8 mouse cellular contexts compared by ENCODE assay signal in the genomic region with DNA sequence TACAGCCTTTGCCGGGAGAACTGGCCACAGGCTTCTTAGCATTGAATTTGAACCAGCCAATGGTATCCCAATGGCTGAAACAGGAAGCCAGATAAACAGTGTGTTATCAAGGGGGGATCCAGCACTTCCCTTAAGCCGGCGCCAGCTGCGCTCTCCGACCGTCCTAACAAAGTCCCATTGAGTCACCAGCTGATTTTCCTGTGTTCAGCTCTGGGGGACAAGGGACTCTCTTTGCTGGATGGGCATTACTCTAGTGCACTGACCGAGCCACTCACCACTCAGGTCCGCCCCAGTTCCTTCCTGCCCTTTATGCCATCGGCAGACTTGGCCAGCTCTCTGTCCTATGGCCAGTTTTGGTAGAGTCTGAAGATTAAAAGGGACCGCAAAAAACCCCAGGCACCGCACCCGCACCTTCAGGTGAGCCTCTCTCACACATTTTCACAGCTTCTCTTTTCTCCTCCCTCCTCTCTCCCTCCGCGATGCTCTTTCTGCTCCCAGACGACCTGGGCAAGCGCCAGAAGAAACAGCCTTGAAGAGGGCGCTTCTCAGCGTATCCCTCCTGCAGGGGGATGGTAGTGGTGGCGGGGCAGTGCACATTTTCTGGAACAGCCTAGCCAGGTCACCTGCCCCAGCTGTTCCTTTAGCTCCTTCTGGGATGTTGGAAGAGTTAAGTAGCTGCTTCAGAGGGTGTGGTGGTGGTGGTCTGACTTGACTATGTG. TPM values are rescaled to one million over a fixed set of nuclear protein-coding genes. Genes with fewer than 3 reads are reported as not detected.
DNase-seq lines count a peak whose midpoint lies in the region; ATAC-seq and TF ChIP-seq lines count a peak whose summit lies in the region.

No protein-coding gene starts in this region.

- H3K4me2 ChIP-seq in hindbrain, embryonic 11.5 days (replicated peaks; ENCODE audit: low read depth, low read length) = peak overlapping the region; percentile 98
- H3K4me2 ChIP-seq in midbrain, embryonic 15.5 days = peak overlapping the region; percentile 100

- WGBS in forebrain, embryonic 10.5 days = under 1% methylated on average over 19 of the region's 19 CpGs
- WGBS in hindbrain, embryonic 11.5 days = under 1% methylated on average over 19 of the region's 19 CpGs
- WGBS in liver, adult 2 months = 6% methylated on average over 19 of the region's 19 CpGs
- WGBS in midbrain, embryonic 15.5 days = 0% methylated on average over 19 of the region's 19 CpGs

- TF ChIP-seq POLR2A in liver, adult 2 months (IDR thresholded peaks at IDR 0.05; ENCODE audit: extremely low read depth, insufficient read depth, low read length) = no peak

- ATAC-seq in hindbrain, embryonic 11.5 days (ENCODE audit: low FRiP score) = 0 out of 2 replicates have a peak, but pooled peaks have one; percentile 17
- ATAC-seq in midbrain, embryonic 15.5 days (replicated peaks) = peak; percentile 23; the same call in 1 of the 2 replicates

- peak; percentile 67 for DNase-seq in 3134 (ENCODE audit: extremely low read depth, insufficient read length, low spot score)
- DNase-seq in ES-E14 (ENCODE audit: low read depth, low spot score) = no peak
- DNase-seq in forebrain, embryonic 10.5 days (ENCODE audit: extremely low spot score, low spot score) = peak; percentile 54
- peak; percentile 67 for DNase-seq in hindbrain, embryonic 11.5 days (ENCODE audit: low spot score)
- DNase-seq in liver, adult 2 months (ENCODE audit: extremely low read depth, low read depth, low spot score) = no peak
- no peak for DNase-seq in layer of hippocampus, adult 9-10 months (ENCODE audit: low spot score)
- no peak for DNase-seq in natural killer cell, adult 2 months (ENCODE audit: low spot score in 2 of 2)

- no peak for TF ChIP-seq CTCF in liver, adult 2 months (IDR thresholded peaks at IDR 0.05; ENCODE audit: low read depth, low read length)

- H3K4me1 ChIP-seq in ES-E14 (ENCODE audit: control insufficient read depth in 2 of 2, insufficient read depth in 2 of 2, low read length in 2 of 2, poor library complexity in 1 of 2) = peaks cover 3 to 6% of the 10 kb centered on the region in 2 experiments; a peak in 2 of 4 replicates
- H3K4me1 ChIP-seq in forebrain, embryonic 10.5 days = peaks cover 60% of the 10 kb centered on the region
- peaks cover 6% of the 10 kb centered on the region; the same call in 1 of the 2 replicates for H3K4me1 ChIP-seq in hindbrain, embryonic 11.5 days (replicated peaks; ENCODE audit: control insufficient read depth, insufficient read depth, low read length)
- H3K4me1 ChIP-seq in liver, adult 2 months (ENCODE audit: control insufficient read depth, insufficient read depth, low read length) = no peaks in the 10 kb centered on the region
- H3K4me1 ChIP-seq in midbrain, embryonic 15.5 days = peaks cover 21% of the 10 kb centered on the region

- no peaks in the 10 kb centered on the region for H3K36me3 ChIP-seq in ES-E14 (ENCODE audit: control insufficient read depth, insufficient read depth, low read length, poor library complexity, severe bottlenecking)
- no peaks in the 10 kb centered on the region; the same call in 1 of the 2 replicates for H3K36me3 ChIP-seq in forebrain, embryonic 10.5 days (replicated peaks)
- H3K36me3 ChIP-seq in hindbrain, embryonic 11.5 days (ENCODE audit: control insufficient read depth, insufficient read depth, low read length) = no peaks in the 10 kb centered on the region
- no peaks in the 10 kb centered on the region for H3K36me3 ChIP-seq in liver, adult 2 months (ENCODE audit: control insufficient read depth, insufficient read depth, low read length)
- no peaks in the 10 kb centered on the region for H3K36me3 ChIP-seq in midbrain, embryonic 15.5 days (replicated peaks)

- no peak overlapping the region for H3K27ac ChIP-seq in ES-E14 (ENCODE audit: insufficient read depth, low read depth, low read length, poor library complexity, severe bottlenecking)
- peak overlapping the region; percentile 92 for H3K27ac ChIP-seq in forebrain, embryonic 10.5 days
- H3K27ac ChIP-seq in hindbrain, embryonic 11.5 days (ENCODE audit: low read depth, low read length) = peak overlapping the region; percentile 81
- peak overlapping the region; percentile 53 for H3K27ac ChIP-seq in liver, adult 2 months (replicated peaks; ENCODE audit: insufficient read depth, low read depth, low read length)
- H3K27ac ChIP-seq in midbrain, embryonic 15.5 days = peak overlapping the region; percentile 49

- in situ Hi-C loops in ES-E14 (cut with MboI; ENCODE audit: low sequenced_read_pairs in 2 of 2, unreplicated experiment in 2 of 2) = no loop called here

- H3K9ac ChIP-seq in ES-E14 (ENCODE audit: insufficient read depth, low read depth, low read length, poor library complexity, severe bottlenecking) = peak overlapping the region; percentile 51
- H3K9ac ChIP-seq in hindbrain, embryonic 11.5 days (ENCODE audit: low read depth, low read length) = peak overlapping the region; percentile 77
- peak overlapping the region; percentile 12 for H3K9ac ChIP-seq in liver, adult 2 months (ENCODE audit: low read depth, low read length)
- peak overlapping the region; percentile 31 for H3K9ac ChIP-seq in midbrain, embryonic 15.5 days

- no peaks in the 10 kb centered on the region for H3K9me3 ChIP-seq in ES-E14 (ENCODE audit: control insufficient read depth, insufficient read depth, low read depth, low read length)
- no peaks in the 10 kb centered on the region for H3K9me3 ChIP-seq in forebrain, embryonic 10.5 days
- H3K9me3 ChIP-seq in hindbrain, embryonic 11.5 days (ENCODE audit: control insufficient read depth, low read length) = no peaks in the 10 kb centered on the region
- H3K9me3 ChIP-seq in midbrain, embryonic 15.5 days = no peaks in the 10 kb centered on the region

- no peaks in the 10 kb centered on the region for H3K79me2 ChIP-seq in liver, adult 2 months (ENCODE audit: control insufficient read depth, insufficient read depth, low read length)

- H3K27me3 ChIP-seq in forebrain, embryonic 10.5 days (ENCODE audit: poor library complexity, severe bottlenecking) = peaks cover 64% of the 10 kb centered on the region
- peaks cover 29% of the 10 kb centered on the region for H3K27me3 ChIP-seq in hindbrain, embryonic 11.5 days (ENCODE audit: control insufficient read depth, insufficient read depth, low read length)
- H3K27me3 ChIP-seq in liver, adult 2 months (ENCODE audit: control insufficient read depth, insufficient read depth, low read length) = 0 out of 2 replicates have a peak, but pooled peaks cover 2% of the 10 kb centered on the region
- H3K27me3 ChIP-seq in midbrain, embryonic 15.5 days (replicated peaks) = peaks cover 20% of the 10 kb centered on the region

- H3K4me3 ChIP-seq in ES-E14 (ENCODE audit: insufficient read depth in 1 of 2, low read depth in 1 of 2, low read length in 2 of 2, poor library complexity in 1 of 2, severe bottlenecking in 1 of 2) = peak overlapping the region; percentile 78 to 84
- peak overlapping the region; percentile 85 for H3K4me3 ChIP-seq in forebrain, embryonic 10.5 days
- peak overlapping the region; percentile 72 for H3K4me3 ChIP-seq in hindbrain, embryonic 11.5 days (ENCODE audit: low read depth, low read length)
- peak overlapping the region; percentile 57 for H3K4me3 ChIP-seq in liver, adult 2 months (ENCODE audit: insufficient read depth, low read depth, low read length)
- peak overlapping the region; percentile 62 for H3K4me3 ChIP-seq in midbrain, embryonic 15.5 days

TF ChIP-seq in ES-E14, 5 proteins besides CTCF, POLR2A, EP300 and RAD21:
- no peak for TF ChIP-seq HCFC1 (IDR thresholded peaks at IDR 0.05; ENCODE audit: borderline replicate concordance, insufficient read depth, low read length)
- no peak for TF ChIP-seq MAFK (IDR thresholded peaks at IDR 0.05; ENCODE audit: insufficient read depth, low read depth, low read length)
- no peak for TF ChIP-seq CHD2 (IDR thresholded peaks at IDR 0.05; ENCODE audit: low read depth, low read length)
- no peak for TF ChIP-seq ZC3H11A (IDR thresholded peaks at IDR 0.05; ENCODE audit: borderline replicate concordance, low read depth, low read length)
- TF ChIP-seq ZNF384 (IDR thresholded peaks at IDR 0.05; ENCODE audit: low read depth, low read length) = no peak

RNA-seq across cellular contexts. Expression of a gene that starts 32.9 kb away (rescaled TPM):
- total RNA-seq in ES-E14 (2012; rRNA removed) = 91.6 and 131 TPM in 2 replicates
- polyA plus RNA-seq in forebrain, embryonic 10.5 days (2016; fragmentation: Nextera tagmentation; extraction: Ambion mirVana) = 41.9 and 42.0 TPM in 2 replicates
- polyA plus RNA-seq in hindbrain, embryonic 11.5 days (2014; fragmentation: Nextera tagmentation; extraction: Ambion mirVana) = 42.2 and 42.8 TPM in 2 replicates
- total RNA-seq in liver, adult 2 months (2014; rRNA removed) = 11.9 and 12.2 TPM in 2 replicates
- 12.1 and 13.7 TPM in 2 replicates for polyA plus RNA-seq in liver, adult 2 months (2012; rRNA removed)
- 13.9 and 14.7 TPM in 2 replicates for polyA plus RNA-seq in midbrain, embryonic 15.5 days (2015; fragmentation: Nextera tagmentation; extraction: Ambion mirVana)

Comparison
In these comparisons a context has a peak if more than half of its experiments do, and no peak if none do; other contexts are left out.
1. DNase-seq: peak in 3134 (single experiment), forebrain, embryonic 10.5 days (single experiment) and hindbrain, embryonic 11.5 days (single experiment); none in ES-E14 (single experiment), liver, adult 2 months (single experiment), layer of hippocampus, adult 9-10 months (single experiment) and natural killer cell, adult 2 months (0 of 2).
2. H3K9ac ChIP-seq: peak in every context shown above with its lines; median percentile 77 in hindbrain, embryonic 11.5 days; 51 in ES-E14; 31 in midbrain, embryonic 15.5 days; 12 in liver, adult 2 months.
3. Peak in every context shown above with its lines, with median percentiles within 50 percentile points of each other: H3K4me3 ChIP-seq.